Mouse (Mus musculus): ENCODE data around the gene Drd1.

GRCm38 (mm10) chr13:54091719-54092118 lies 36.2 kb upstream of the Drd1 start:
- no peak for TF ChIP-seq POLR2A (IDR thresholded peaks at IDR 0.05; ENCODE audit: control insufficient read depth, extremely low read depth, insufficient read depth, low read length, poor library complexity)
- TF ChIP-seq CTCF (IDR thresholded peaks at IDR 0.05; ENCODE audit: borderline replicate concordance, control insufficient read depth, extremely low read depth, insufficient read depth, low read length, poor library complexity) = no peak

Measured in thymus, adult 2 months (tissue).